Mouse (Mus musculus) testis, adult 2 months (tissue): Measurements from ENCODE around the gene Rap1b.

Experiments
- CTCF ChIP-seq: fragments of 200-500 bp; IDR thresholded peaks from 2 replicates; pipeline ENCODE4 v1.5.1; 2012; ENCODE audit warnings: low read depth, mild to moderate bottlenecking, inconsistent platforms, low read length, moderate library complexity; ENCODE audit not compliant: control insufficient read depth, insufficient read depth, insufficient replicate concordance
- POLR2A ChIP-seq: fragments of 200-500 bp; IDR thresholded peaks from 2 replicates; pipeline ENCODE4 v1.6.1; 2012; ENCODE audit warnings: low read depth, mild to moderate bottlenecking, inconsistent platforms, low read length, moderate library complexity; ENCODE audit not compliant: control insufficient read depth

DNA sequence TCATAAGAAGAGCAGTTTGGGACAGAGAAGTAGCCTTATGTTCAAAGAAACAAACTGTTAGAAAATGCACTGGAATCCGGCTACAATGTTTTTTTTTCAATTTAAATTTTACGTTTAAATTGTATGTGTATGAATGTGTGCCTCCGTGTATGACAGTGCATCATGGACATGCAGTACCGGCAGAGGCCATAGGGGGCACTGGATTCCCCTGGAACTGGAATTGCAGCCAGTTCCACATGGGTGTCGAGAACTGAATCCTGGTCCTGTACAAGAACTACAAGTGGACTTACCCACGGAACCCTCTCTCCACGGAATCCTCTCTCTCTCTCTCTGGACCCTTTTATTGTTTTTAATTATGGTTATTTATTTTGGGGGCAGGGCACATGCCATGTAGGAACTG is 49.7 kb downstream of the Rap1b start:
- TF ChIP-seq CTCF (peak; percentile 84; the same call in 1 of the 2 replicates), POLR2A (no peak)
